Mouse (Mus musculus) kidney, adult 2 months (tissue): ENCODE measurements around the gene Txndc11.

Experiments used
- CTCF ChIP-seq: fragments of 200-500 bp; conservative IDR thresholded peaks from 2 replicates; pipeline ENCODE4 v1.5.1; 2011; ENCODE audit warnings: low read depth, mild to moderate bottlenecking, control low read depth, low read length, moderate library complexity, mixed read lengths; ENCODE audit not compliant: insufficient read depth, insufficient read length
- POLR2A ChIP-seq: fragments of 200-500 bp; IDR thresholded peaks from one replicate; pipeline ENCODE4 v1.6.1; 2011; ENCODE audit warnings: low read depth, low read length, control low read depth

DNA sequence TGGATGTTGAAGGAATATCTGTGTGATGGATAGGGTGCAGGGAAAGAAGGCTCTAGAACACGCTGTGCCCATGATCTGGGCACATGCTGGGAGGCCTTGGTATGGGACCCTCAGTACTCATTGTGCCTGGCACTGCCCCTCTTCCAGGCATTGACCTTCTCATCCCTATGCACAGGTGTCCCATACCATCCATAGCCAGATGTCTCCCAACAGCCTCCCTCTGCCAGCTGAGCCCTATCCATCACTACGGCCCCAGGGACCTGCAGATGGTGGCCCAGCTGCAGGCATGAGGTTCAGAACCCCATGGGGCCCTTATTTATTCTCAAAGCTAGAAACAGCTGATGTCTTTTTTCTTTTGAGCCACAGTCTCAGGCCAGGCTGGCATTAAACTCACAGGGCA lies 93.8 kb downstream of the Txndc11 start:
- no peak for TF ChIP-seq CTCF
- TF ChIP-seq POLR2A: no peak
